Mouse (Mus musculus): ENCODE measurements around the gene Edn3. TPM values are rescaled to one million over a fixed set of nuclear protein-coding genes. Genes with fewer than 3 reads are reported as not detected.

The Edn3 gene
- under 1 TPM; 0.19 to 0.23 TPM for total RNA-seq (2021)

DNA sequence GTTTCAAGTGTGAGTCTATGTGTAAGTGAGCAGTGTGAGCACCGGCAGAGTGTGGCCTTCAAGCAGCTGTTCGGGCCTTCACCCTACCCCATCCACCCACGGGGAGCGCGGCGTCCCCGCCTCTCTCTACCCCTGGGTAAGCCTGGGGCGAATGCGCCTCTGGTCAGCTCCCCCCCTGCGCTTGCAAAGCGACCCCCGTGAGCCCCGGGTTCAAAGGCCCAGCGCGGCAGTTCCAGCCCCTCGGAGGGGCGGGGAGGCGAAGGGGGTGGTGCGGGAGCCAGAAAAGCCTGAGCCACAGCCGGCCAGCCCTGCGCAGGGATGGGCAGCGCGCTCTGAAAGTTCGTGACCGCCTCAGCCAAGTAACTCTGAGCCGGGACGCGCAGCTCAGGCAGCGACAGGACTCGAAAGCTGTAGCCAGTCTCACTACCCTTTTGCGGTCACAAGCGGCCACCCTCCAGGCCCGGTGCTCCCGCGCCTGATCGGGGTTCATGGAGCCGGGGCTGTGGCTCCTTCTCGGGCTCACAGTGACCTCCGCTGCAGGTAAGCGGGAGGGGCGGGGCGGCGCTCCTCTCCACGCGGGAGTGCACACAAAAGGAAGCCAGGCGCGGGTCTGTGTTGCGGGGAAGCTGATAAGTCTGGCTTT lies at the start of gene Edn3:
Gene Edn3, plus strand, starts transcription at position 141 of the 643 bp plus-strand sequence.
- peak; percentile 12 for DNase-seq

DNA sequence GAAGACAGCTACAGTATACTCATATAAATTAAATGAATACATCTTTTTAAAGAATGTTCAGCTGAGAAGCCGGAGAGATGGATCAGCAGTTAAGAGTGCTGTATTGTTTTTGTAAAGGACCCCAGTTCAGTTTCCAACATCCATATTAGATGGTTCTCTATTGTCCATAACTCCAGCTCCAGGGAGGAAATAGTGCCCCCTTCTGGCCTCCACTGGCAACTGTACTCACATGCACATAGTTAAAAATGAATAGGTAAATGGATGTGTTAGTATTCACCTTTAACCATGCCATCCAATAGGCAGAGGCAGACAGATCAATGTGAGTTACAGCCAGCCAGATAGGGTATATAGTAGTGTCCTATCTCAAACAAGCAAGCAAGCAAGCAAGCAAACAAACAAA lies 48.4 kb upstream of the Edn3 start:
- DNase-seq = no peak

DNA sequence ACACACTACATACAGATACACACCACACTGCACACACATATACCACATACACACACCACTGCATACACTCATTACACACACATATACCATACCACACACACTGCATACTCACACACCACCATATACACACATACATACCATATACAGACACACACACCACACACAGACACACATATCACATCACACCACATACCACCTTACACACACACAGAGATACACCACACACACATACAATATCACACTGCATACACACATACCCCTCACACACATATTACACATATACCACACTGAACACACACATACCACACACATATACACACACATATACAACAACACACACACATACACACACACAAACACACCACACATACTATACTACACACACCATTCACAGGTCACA lies 44.5 kb upstream of the Edn3 start:
- no peak for DNase-seq

DNA sequence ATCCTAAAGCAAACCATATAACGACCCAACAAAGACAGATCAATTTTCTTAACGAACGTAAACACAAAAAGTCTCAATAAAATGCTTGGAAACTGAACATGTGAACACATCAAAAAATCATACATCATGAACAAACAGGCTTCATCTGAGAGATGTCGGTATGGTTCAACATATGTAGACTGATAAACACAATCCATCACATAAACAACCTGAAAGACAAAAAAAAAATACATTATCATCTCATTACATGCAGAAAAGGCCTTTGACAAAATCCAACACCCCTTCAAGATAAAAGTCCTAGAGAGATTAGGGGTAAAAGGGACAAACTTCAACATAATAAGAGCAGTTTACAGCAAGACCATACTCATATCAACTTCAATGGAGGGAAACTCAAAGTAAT lies 42.6 kb upstream of the Edn3 start:
- no peak for DNase-seq

DNA sequence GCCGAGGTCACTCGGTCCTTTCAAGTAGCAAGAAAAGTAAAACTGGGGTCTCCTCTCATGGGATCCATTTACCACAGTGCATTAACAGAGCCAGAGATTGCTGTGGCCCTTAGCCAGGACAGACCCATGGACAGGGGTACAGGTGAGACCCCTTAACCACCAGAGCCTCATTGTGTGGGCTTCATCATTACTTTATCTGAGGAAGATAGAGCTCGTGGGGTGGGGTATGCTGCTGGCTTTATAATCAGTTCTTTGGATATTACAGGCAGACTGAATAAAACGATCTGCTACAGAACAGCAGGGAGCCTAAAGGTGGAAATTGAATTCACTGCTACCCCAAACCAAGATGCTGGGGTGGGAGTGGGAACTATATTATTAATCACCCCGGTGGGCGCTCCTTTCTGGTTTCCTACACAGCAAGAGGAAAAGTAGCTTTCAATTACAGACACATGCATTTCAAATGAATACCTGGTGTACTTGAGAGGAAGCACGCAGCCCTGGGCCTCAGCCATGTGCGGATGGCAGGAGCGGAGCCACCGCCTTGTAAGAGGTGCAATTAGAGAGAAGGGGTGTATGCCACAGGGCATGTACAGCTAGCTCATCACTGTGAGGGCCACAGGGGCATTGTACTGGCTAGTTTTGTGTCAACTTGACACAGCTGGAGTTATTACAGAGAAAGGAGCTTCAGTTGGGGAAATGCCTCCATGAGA lies 33.1 kb upstream of the Edn3 start:
- no peak for DNase-seq

DNA sequence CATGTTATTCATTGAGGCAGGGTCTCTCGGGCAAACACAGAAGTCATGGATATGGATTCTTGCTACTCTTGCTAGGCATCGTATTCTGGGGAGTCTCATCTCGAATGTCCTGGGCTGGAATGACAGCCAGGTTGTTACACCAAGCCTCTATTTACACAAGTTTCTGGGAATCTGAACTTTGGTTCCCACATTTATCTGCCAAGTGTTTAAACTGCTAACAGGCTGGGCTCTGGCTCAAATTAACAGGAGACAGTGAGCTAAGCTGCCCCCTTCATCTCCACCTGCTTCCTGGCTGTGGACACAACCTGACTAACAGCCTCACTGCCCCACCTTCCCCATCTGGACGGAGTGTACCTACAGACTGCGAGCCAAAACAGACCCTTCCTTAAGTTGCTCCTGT lies 28.5 kb upstream of the Edn3 start:
- DNase-seq = no peak

DNA sequence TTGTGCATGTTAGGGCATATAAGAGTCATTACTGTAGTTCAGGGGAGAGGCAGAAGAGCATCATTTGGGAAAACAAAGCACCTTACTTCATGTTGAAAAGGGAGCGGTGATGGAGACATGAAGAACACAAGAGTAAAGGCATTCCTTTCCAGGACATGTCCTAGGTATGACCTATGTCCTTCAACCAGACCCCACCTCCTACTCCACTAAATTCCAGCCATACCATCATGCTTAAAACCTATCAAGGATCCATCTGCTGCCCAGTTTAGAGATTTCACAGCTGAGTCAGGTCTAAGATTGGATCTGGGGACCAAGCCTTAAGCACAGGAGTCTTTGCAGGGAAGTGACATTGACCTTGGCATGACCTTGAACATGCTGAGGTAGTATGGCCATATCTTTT lies 25.1 kb upstream of the Edn3 start:
- DNase-seq = no peak

DNA sequence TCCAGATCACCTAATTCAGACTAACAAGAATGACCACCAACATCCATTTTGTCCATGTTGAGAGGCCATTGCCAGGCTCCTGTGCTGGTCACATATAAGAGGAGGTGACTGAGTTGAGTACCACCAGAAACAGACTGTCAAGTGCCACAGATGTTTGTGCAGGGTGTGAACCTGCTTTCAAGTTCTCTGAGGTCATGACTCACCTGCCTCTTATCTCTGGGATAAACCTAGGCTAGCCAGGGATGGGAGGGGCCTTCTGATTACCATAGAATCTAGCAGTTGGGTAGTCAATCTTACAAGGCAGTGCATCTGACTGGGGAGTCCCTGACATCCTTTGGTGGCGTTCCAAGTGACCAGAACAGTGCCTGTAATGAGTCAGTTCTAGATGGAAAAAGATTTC lies 13.2 kb upstream of the Edn3 start:
- no peak for DNase-seq

DNA sequence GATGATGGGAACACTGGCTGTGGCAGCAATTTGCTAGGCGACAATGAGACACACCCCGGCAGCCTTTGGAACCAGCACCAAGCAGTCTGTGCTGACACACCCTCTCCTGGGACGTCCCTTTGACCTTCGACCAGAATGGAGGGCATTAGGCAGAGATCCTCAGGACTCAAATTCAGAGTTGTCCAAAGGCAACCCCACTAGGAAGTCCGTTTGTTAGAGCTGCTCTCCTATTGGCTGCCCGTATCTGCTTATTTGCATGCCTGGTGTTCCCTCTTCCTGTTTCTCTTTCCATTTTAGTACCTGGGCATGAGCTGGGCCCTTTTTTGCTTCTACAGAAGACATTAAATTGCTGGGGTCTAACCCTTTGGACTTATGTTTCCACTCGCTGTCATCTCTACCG lies 12.0 kb upstream of the Edn3 start:
- no peak for DNase-seq

DNA sequence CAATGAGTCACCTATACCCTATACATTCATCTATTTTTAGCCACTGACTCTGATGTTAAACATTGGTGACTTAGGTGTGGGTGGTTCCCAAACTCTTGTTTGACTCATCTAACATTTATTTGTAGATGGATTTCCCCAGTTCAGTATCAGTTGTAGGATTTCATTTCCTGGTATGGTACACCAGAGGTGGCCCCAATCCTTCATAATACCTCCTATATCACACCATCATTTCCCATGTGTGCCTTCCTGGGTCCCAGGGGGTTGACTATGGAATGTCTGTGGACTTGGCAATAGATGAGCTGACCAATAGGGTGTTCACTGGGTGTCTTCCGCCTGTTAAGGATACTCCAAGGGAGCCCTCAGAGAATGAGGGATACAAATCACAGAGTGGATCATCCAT lies 7.2 kb upstream of the Edn3 start:
- DNase-seq = no peak

DNA sequence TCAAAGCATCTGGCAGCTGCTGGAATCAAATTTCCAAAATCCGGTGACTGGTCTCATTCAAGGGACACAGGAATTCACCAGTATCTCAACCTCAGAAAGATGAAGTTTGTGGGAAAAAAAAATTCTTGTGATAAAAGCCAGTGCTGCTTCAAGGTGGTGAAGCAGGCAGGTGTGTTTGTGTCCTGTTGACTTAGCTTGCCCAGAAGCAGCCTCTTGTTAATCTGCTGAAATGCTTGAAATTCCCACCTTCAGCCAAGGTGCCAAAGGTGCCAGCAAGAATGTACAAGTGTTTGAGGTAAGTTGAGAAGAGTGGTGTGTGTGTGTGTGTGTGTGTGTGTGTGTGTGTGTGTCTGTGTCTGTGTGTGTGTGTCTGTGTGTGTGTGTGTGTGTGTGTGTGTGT lies 6.2 kb upstream of the Edn3 start:
- no peak for DNase-seq

DNA sequence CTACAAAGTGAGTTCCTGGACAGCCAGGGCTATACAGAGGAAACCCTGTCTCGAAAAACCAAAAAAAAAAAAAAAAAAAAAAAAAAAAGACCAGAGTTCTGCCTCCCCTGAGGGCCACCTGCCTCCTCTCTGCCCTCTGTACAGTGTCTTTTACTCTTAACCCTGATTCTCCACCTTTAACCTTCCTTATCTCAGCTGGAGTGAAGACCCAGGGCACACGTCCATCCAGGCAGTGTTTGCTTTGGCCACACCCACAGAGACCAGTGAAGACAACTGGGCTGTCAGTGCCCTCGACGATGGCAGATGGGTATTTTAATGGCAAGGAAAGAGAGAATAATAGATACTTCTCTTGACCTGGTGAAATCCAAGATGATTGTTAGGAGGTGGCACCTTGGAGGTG lies 1.2 kb upstream of the Edn3 start:
- DNase-seq = no peak

DNA sequence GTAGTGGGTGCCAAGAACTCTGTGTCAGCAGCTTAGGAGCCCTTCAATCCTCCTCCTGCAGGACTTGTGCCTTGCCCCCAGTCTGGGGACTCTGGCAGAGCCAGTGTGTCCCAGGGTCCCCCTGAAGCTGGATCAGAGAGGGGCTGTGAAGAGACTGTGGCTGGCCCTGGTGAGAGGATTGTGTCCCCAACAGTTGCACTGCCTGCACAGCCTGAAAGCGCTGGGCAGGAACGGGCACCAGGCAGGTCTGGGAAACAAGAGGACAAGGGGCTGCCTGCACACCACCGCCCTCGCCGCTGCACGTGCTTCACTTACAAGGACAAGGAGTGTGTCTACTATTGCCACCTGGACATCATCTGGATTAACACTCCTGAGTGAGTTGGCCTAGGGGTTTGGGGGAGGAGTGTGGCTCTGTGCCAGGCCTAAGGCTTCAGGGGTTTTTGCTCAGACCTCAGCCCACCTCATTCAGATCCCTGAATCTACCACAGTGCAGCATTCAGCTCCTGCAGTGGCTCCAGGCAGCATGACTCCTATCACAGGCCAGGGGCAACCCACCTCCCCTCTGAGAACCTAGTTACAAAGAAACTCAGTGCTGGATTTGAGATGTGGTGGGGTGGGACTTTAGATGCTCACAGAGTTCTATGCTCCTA lies 1.2 kb downstream of the Edn3 start:
- DNase-seq = no peak

DNA sequence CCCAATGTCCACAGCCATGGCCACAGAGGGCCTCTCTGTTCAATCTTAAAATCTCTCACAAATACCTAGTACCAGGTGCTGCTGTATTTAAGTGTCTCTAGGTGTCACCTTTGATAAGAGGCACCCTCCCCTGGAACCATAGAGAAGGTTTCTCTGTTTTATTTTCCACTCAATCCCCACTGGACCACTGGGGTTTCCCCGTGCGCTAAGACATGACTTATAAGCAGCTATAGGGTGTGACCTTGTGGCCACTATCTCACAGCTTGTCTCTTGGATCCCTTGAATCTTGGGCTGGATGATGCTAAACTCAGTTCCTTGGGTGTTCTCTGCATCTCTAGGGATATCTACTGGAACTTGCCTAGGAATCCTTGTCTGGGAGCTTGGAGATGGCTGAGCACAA lies 1.9 kb downstream of the Edn3 start:
- no peak for DNase-seq

DNA sequence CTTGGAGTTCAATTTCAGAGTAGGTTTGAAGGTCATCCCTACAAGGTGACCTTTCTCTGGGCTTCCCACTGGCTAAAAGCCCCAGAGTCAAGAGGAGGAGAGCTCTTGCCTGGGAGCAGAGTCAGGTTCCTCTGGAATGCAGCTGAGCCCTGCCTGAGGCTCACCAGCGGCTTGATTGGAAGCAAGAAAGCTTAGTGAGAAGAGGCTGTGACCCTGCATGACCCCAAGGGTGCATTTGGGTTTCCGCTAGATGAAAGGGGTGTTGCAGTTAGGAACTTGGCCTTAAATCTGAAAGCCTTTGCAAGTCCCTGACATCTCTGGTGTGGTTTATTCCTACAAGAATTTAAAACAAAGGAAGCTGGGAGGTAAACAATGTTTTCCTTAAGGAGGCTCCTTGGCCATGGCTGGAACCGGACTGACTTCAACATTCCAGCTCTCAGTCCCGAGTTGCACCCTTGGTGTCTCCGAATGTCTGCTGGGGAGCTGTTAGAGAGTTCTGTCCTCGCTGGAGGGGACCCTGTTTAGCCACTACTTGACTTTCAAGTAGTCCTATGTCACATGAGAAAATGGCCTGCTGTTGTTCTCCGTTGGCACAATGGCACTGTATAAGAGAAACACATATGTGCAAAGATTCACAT lies 8.6 kb downstream of the Edn3 start:
- DNase-seq = no peak

DNA sequence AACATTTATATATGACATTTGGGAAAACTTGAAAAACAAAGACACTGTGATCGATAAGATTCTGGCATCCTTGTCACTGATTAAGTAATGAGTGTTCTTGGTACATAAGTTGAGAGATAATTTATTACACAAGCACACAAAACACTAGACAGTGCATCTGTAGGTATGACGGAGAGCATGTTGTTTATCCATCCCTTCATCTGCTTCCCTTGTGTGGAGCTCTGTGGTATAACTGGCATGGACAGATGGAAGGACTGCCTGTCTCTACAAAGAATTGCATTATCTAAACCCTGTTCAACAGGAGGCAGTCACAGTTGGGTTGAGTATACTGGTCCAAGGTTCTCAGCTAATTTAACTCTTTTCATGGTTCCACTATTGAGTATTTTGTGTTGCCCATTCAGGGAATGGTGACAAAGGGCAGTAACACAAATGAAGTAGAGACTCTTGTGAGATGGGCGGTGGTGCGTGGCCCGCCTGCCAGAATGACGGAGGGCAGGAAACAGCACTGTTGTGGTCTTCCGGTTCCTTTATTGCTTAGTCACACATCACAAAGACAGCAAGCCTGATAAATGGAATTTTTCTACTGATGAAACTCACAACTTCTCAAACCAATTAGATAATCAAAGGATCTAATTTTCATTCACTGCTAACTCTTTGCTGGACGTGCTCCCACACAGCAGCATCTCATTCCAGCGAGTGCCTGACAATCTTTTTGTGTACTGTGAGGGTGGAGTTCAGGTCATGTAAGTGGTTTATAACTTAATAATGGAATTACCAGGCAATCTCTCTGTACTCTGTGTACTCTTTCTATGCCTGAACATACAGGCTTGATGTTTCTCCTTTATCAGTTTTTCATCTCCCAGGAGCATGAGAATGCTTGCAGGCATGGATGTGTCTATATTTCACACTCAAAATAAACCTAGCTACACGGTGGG lies 14.0 kb downstream of the Edn3 start:
- no peak for DNase-seq

DNA sequence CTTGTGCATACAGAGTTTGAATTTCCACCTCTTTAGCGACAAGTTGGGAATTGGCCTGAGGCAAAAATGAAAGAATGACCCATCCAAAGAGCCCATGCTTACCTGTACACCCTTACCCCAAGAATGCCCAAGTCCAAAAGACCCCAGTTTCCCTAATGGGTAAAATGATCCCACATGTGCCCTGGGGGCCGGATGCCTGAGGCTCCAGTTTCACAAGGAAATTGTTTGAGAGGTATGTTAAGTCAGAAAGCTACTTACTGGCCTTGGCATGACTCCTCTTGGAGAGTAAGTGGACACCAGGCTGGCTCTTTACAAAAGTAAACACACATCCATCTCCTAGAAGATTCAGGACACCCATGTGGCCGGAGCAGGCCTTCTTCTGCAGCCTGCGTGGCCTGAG lies 21.6 kb downstream of the Edn3 start:
- DNase-seq = no peak

DNA sequence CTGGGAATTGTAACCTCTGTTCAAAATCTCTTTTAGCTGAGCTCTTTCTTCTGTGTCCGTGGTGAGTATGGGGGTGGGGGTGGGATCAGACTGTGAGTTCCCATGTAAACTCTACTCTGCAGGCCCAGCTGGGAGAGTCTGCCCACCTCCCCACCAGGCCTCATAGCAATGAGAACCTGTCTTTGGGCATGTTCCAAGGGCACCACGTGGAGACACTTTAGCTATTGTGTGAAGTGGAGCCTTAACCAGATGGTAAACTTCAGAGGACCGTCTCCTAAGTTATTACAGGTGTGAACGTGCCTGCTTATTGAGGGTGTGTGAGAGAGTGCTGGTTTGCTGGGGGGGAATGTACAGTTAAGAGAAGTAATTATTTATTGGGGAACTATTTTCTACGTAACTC lies 22.5 kb downstream of the Edn3 start:
- DNase-seq = no peak

DNA sequence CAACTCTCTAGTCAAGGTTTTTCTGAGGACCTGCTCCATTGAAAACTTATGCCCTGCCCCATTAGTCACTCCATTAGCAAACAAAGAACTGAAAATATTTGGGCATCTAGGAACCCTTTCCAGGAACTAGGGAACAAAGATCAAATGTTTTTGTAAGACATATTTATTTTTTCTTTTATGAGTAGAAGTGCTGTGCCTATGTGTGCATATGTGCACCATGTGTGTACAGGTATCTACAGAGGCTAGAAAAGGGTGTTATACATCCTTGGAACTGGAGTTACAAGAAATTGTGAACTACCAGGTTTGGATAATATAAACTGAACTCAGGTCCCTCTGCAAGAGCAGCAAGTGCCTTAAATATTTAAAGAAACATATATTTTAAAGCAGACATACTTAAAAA lies 28.4 kb downstream of the Edn3 start:
- no peak for DNase-seq

DNA sequence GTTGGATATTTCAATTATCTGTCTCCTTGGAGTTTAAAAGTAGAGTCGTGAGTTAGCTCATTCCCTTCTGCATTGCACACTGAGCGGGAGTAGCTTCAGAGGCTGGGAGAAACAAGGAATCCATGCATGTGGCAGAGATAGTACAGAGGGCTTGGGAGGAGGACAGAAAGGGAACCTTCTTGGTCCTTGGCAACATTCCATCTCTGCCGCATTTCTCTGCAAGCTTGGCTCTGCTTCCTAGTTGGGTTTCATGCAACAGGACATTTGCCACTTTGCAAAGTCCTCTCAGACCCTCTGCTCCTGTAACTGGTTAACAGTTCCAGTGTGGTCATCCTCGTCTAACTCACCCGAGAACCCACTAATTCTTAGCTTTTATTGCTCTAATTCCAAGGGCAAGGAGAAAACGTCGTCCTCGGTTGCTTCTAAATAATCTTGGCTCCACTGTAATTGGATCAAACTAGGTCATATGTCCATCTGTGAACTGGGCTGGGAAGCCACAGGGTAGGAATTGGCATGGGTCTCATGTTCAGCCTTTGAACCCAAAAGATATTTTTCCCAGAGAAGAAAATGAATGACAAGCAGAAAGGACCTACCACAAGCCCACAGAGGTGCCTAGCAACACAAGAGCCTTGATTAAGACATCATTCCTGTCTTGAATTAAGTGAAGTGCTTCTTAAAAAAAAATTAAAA lies 32.2 kb downstream of the Edn3 start:
- DNase-seq = no peak

DNA sequence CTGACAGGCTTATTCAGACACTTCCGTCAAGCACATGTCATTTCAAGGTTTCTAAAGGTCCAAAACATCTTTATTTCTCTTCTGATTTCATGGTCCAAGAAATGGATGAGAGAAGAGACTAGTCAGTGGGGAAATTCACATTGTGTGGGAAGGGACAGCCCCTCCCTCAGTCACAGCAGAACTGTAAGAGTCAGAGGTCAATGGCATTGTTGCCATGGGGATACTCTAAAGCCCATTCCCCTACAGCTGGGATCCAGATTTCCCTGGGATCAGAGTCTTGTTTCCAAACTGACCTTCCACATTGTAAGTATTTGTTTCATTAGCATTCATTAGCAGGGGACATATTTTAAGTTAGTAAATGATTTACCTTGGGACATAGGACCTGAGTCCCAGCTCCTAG lies 32.8 kb downstream of the Edn3 start:
- no peak for DNase-seq

DNA sequence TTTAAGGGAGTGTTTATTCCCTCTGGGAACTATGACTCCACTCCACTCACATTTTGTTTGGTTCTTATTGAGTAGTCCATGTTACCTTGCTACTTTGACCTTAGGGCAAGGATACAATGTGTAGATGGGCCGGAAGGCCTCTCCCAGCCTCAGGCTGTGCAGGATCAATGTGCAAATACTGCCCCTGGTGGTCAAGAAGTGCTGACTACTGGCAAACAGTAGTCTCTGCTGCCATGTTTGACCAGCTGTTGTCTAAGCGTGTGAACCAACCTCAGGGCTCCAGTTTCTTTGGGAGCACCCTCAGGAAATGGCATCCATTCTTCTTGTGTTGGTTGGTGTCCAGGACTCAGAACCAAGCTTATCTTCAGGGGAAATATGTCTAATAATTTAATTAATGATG lies 36.6 kb downstream of the Edn3 start:
- no peak for DNase-seq

All from heart, postnatal 4 days (tissue).